Mouse (Mus musculus) neutrophil, adult 5-6 weeks (primary cell): ENCODE measurements around the gene Plxdc1. TPM values are rescaled to one million over a fixed set of nuclear protein-coding genes. Genes with fewer than 3 reads are reported as not detected.
A peak's percentile ranks its signal among the peaks of the same experiment; 100 is the strongest.

Source experiments
- ATAC-seq: fragments of 151-379, 151-347 bp; 2 replicates; pipeline ENCODE4 v1.8.0; 2017; ENCODE audit warnings: mild to moderate bottlenecking, moderate TSS enrichment; ENCODE audit not compliant: insufficient number of reproducible peaks, poor library complexity, low FRiP score, severe bottlenecking; ENCODE audit errors: extremely low read depth
- total RNA-seq: library from RNA; stranded (forward); fragments of 200-1000 nt; gene quantifications from 2 replicates; pipeline ENCODE4 v1.2.3, GENCODE M21; 2017

Plxdc1 gene
- total RNA-seq, 1 experiment from 2014 or later: 1.2 TPM

DNA sequence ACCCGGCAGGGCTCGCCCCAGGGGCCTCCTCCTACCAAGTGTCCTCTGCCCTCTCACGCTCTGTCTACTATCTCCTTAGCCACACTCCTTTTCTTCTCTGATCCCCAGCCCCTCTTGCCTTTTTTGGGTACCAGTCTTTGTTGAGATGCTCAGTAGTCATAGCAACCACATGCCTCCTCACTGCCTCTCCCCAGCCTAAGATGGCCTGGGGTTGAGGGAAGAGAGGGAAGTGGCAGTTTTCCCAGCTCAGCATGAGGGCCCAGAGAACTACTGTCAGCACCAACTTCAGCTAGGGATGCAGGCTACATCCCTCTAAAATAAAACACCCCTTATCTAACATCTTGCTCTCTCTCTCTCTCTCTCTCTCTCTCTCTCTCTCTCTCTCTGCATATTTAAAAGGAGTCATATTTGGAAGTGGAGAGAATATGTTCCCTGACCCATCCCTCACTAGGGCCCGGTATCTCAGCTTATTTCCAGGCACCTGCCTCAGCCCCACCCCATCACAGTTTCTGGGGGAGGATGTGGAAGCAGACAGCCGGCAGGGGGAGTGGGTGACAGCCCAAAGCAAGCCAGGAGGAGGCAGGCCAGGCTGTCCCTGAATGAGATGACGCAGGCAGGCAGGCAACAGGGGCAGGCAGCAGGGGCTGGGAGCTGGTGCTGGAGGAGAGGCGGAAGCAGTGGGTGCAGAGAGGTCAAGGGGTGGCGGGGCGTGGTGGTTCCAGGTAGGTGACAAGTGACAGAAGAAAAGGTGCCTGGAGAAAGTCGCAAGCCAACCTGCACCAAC, 32.8 kb upstream of the Plxdc1 start:
- ATAC-seq: peak; percentile 31; the same call in 1 of the 2 replicates

DNA sequence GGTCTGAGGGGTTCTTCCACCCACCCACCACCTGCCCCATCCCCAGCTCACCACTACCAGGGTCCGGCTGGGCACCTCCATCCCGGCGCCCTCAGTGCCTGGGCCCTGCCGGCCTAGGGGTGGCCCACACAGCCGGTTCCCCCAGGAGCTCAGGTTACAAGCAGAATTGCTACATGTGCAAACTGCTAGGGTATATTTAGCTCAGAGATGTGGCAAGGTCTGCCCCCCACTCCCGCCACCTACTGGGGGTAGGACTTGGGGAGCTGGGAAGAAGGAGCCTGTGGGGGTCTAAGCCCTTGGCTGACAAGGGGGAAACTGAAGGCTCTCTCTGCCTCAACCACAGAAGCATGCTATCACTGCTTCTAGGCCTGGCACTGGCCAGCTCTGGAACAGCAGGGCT, 32.0 kb upstream of the Plxdc1 start:
- ATAC-seq: no peak

DNA sequence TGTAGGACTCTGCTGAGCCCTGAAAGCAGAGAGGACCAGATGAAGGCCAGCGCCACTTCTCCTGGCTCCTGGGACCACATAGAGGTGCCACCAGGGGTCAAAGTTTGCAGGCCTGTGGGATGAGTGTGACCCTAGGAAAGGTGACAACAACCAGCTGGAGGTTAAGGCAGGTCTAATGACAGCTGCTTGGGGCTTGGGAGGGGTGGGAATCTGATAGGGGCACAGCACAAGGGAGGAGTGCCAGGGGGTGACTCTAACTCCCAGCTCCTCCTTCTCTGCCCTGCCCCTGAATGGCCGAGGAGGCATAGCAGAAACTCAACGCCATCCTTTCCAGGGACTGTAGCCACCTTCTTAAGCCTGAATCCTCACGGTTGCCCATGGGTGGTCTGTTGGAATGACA, 30.6 kb upstream of the Plxdc1 start:
- no peak for ATAC-seq

DNA sequence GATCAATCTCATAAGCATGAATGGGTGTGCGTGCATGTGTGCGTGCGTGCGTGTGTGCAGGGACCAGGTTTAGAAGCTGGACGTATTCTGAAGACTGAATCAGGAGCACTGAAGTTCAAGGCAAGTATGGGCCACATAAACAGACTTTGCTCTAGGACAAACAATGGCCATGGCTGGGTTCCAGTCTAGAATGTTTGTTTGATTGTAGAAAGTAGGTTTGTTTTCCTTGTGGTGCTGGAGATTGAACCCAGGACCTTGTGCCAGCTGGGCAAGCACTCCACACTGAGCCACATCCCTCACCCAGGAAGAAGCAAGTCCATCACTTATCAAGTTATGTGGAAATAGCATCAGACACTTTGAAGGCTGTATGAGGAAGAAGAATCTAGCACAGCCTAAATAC, 29.9 kb upstream of the Plxdc1 start:
- no peak for ATAC-seq

DNA sequence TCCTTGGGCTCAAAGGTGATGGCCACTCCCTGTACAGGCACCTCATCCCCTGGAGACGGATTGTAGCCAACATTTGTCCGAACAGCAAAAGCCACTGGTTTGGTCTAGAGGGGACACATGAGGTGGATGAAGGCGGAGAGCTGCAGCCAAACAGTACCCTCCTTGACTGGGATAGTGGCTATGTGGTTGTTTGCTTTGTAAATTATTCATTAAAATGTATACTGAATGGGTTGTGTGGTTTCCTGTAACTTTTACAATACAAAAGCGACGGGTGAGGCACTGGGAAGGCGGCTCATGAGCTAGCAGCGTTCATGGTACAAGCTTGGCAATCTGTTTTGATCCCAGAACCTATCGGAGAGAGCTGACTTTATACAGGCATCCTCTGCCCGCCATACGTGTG, 26.6 kb upstream of the Plxdc1 start:
- ATAC-seq: no peak

DNA sequence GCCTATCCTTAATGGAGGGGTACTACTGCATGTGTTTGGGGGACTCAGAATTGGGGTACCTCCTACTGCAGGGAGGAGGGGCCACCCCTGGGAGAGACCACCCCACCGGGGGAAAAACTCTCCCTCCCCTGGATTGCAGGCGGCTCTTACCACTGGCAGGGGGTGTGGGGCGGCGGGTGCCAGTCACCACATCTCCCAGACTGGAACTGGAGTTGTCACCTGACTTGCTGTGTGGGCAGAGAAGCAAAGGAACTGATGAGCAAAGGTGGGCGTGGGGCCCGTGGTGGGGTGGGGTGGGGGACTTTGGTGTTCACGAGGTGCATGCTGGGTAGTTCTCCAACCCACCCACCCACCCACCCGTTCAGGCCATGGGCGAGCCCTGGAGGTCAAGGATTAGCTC, 25.5 kb upstream of the Plxdc1 start:
- ATAC-seq: no peak

DNA sequence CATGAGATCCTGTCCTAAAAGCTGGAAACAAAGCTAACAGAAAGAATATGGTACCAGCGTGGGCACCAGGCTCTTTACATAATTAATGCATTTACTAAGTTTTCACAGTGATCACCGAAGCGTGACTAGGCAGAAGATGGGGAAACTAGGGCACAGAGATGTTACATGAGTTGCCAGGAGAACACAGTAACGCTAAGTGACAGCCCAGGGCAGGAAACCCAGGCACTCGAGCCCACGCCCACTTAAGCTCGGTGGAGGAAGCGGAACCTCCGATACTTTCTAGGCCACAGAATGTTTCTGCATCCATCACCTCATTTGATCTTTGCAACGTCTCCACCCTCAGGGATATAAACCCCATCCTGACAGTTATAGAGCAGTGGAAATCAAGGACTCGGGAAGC, 21.8 kb upstream of the Plxdc1 start:
- ATAC-seq: peak; percentile 40; the same call in 1 of the 2 replicates

DNA sequence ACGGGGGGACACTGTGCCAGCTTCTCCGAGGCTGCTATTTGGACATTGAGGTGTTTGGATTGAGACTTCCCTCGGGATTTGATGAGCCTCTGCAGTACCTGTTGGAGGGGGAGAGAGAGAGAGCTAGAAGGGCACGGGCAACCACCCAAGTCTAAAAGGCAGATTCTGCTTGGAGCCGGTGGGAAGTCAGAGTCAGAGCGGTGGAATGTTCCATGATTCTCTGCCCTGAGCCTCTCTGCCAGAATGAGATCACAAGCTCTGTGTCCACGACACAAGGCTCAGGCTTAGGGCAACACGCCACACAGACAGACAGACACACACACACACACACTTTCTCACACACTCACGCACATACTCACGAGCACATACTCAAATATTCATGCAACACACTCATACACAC, 19.4 kb upstream of the Plxdc1 start:
- no peak for ATAC-seq

DNA sequence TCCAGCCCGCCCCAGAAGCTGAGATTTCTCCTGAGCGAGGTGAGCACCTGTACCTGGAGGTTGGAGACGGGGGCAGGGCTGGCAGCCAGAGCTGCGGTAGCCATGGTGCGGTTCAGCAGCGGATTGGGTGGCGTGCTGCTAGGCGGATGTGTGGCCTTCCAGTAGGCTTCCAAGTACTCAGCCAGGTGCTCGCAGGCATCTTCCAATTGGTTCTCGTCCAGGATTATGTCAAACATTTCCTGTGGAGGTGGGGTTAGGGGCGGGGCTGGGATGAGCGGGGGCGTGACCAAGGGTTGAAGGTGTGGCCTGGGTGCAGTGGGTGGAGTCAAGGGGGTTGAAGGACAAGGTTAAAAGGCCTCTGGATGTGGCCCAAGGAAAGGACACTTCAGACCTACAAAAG, 18.8 kb upstream of the Plxdc1 start:
- no peak for ATAC-seq

DNA sequence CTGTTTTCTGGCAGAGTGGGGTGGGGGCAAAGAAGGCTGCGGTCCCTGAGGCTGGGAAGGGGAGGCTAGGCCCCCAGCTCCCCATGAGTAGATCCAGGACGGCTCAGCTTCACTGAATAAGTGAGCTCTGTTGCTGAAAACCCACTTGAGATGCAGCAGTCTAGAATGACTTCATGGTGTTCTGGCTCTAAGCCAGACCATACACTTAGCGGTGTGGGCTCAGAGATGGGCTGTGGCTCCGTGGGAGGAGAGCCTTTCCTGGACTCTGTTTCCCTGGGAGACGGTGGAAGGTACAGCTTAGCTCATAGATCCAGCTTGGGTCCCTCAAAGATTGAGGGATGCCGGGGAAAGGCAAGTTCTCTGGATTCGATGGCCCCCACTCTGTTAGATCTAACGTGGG, 17.9 kb upstream of the Plxdc1 start:
- no peak for ATAC-seq

DNA sequence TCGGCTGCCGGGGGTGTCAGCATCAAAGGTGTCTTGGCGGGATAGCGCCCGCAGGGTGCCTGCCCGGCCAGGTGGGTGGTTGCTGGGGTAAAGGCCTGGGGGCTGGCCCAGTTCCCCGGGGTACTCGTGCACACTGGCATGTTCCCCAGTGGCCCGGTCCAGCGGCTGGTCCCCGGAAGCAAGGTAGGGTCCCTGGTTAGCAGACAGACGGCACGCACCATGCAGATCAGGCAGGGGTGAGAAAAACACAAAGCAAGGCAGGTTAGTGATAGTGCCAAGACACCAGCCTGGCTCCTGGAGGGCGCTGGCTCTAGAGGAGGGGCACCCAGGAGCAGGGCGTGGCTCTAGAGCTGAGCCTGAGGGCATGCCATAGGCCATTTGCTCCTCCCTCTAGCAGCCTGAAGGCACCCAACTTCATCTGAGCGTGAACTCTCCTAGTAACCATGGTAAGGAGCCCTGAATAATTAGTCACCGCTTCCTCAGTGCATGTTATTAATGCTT, 17.0 kb upstream of the Plxdc1 start:
- ATAC-seq: no peak

DNA sequence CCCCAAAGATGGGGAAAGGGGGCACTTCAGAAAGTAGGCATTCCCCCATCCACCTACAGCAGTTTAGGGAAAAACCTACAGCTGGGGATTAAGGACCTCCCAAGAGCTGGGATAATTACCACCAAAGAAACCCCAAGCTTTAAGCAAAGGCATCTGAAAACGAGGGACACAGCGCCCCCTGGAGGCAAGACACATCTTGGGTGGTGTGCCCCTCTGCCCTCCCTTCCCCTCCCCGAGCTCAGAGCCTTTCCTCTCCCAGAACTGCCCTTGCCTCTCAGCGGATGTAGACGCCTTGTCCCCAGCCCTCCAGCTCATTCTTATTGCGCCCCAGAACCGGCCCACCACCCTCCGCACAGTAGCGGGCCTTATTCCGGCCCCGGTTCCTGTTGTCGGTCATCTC, 16.4 kb upstream of the Plxdc1 start:
- ATAC-seq: peak; percentile 21; the same call in 1 of the 2 replicates

DNA sequence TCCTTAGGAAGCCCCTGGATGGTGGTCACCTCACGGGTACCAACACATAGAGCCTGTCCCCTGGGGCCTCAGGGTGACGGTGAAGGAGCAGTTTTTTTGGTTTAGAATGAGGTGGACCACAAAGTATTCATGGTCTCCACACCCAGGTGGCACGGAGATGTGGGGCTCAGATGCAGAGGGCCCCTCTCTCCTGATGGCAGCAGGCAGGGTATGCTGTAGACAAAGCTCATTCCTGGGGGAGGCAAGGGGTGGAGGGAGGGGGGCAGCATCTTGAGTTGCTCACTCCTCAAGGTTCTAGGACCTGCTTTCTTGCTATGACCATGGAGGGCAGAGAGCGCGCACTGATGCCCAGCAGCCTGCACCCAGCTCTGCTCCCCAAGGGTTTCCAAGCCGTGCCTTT, 15.7 kb upstream of the Plxdc1 start:
- ATAC-seq: no peak

DNA sequence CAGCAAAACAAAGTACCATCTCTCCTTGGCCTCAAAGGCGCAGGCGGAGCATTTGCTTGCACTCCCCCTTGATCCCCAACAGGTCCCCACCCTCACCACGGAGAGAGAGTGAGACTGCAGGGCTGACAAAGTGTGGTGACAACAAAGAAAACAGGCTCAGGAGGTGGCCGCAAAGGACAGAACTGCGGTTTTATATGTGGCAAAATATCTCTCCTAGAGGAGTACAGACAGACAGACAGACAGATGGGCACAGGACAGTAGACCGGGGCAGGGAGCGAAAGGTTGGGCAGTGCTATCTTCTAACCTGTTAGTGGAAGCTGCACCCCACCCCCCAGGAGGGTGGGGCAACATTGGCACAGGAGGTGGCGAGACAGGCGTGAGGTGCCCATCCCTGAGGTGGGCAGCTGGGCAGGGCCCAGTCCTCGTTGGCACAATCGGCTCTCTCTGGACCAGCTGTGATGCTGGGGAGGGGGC, 15.1 kb upstream of the Plxdc1 start:
- ATAC-seq: no peak

DNA sequence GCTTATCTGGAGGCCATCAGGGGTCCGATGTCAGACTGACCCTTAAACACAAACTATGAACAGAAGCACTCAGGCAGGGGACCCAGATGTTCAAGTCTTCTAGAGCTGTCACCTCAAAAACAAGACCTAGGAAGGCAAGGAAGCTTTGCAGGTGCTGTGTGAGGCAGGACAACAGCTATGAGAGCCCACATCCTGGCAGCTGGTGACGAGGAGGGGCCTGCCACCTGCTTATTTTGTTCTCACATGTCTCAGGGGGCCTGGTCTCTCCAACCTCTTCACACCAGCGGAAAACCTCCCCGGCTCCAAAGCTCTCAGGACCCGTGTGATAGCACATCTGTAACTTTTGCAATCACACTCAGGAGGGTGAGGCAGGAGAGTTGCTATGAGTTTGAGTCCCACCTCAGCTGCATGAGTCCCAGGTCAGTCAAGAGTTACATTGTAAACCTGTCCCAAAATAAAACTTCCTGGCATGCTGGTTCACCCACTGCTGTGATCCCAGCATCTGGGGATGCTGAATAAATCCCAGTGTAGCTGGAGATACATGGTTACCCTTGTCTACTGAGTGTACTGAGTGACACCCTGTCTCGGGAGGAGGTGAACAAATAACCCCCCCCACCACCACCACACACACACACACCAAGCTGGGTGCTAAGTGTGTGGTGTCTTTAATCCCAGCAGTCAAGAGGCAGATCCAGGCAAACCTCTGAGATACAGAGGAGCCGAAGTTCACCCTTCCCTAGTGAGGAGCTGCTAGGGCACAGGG, 14.3 kb upstream of the Plxdc1 start:
- ATAC-seq: peak; percentile 56

DNA sequence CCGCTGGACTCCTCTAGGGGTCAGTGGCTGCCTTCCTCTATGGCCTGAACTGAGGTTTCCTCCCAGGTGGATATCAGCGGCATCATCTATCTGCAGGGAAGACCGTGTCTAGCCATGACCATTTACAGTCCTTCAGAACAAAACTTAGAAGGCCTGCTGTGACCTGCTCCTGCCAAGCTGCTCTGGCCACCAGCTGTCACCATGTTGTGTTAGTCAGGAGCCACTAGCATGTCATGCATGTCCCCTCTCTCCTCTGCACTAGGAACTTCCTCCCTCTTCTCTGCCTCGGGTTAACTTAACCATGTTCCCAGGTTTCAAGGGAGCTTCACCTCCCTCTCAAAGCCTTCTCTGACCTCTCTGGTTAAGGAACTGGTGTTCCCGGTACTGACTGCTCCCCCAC, 13.5 kb upstream of the Plxdc1 start:
- ATAC-seq: no peak

DNA sequence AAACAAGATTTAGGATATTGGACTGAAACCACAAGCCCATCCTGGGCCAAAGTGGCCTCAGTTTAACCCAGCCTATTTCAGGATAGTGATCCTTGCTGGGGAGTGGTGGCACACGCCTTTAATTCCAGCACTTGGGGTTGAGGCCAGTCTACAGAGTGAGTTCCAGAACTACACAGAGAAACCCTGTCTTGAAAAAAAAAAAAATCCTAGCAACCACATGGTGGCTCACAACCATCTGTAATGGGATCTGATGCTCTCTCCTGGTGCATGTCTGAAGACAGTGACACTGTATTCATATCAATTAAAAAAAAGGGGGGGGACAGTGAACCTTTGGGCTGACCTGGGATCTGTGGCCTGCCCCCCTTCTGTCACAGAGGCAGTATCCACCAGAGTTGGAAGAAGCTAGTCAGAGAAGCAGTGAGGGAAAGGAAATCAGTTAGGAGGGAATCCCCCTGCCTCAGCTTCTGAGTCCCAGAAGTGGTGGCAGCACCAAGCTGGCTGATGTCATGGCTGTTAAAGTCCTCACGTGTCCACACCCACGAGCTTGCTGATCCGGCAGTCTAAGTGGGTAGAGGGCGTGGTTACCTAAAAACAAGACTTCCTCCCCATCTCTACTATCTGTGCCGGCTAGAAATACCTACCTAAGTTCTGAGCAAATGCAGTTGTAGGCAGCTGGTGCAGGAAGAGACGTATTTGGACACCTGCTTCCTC, 12.8 kb upstream of the Plxdc1 start:
- peak; percentile 69 for ATAC-seq

DNA sequence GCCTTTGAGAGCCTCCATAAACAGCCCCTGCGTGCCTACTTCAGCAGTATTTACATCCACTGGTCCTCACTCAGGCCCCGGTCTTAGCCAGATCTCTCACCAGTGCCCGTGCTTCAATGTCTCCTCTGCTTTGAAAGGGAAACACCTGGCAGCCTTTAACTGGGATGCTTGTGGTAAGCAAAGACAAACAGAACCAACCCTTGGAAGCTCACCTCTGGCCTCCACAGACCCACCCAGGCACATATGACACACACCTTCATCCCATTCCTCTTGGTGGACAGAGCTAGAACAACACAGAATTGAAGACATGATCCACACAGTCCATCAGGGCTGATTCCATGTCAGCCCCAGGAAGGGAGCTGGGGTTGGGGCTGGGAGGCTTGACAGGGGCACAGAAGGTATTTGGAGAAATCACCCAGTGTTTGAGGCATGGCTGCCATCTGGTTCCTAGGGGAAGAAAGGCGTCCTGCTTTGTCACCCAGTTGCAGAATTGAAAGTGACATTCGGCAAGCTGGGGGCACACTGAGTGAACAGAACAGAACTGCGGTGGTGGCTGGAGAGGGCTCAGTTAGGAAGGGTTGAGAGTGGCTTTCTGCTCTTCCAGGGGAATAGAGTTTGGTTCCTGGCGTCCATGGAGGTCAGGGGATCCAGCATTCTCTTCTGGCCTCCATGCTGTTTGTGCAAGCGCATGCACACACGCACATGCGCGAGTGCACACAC, 12.0 kb upstream of the Plxdc1 start:
- no peak for ATAC-seq

DNA sequence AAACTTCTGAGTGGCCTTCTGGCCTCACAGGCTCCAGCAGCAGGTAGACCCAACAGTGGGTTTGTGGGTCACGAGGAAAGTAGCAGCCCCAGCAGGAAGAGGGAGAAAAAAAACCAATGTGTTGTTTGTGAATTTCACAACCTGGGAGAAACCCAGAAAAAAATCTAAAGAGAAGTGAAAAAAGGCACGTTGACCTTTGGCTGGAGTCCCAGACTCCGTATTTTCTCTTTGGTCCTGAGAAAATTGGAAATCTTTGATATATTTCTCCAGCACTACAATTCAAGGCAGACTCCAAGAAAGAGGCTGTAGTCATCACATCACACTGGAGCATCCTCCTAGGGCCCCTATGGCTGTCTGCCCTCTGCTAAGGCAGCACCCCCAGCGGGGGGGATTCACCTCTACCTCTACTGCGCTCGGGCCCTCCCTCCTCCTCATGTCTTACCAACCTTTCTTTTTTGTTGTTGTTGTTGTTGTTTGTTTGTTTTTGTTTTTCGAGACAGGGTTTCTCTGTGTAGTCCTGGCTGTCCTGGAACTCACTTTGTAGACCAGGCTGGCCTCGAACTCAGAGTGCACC, 11.2 kb upstream of the Plxdc1 start:
- ATAC-seq: no peak
